19 mouse cellular contexts compared by ENCODE assay signal in genomic region chrX:71274150-71274549, GRCm38 (mm10).
"Had no signal": no experiment of that assay in that cellular context is flagged by ENCODE, and none has a peak within 500 bp of the region (broad histone marks: within the 10 kb centered on the region; RNA-seq: fewer than 3 reads in every experiment).

No protein-coding gene starts in this region.

- H3K4me3 ChIP-seq: midbrain, embryonic 10.5 days; midbrain, embryonic 12.5 days; myocyte; neural tube, embryonic 12.5 days had no signal

- DNase-seq: lung, adult 18-20 months; lung, embryonic 14.5 days; lung, postnatal 10 days; lung, postnatal 4 days; midbrain, embryonic 14.5 days; retina, postnatal 1 day; right cerebral cortex, adult 18-20 months; right cerebral cortex, postnatal 25 days; right cerebral cortex, postnatal 4 days; spleen, adult 18-20 months; thymus, adult 2 months; thymus, postnatal 25 days; thymus, postnatal 4 days had no signal

- ATAC-seq: midbrain, embryonic 16.5 days had no signal

- H3K4me1 ChIP-seq: midbrain, embryonic 10.5 days; midbrain, embryonic 12.5 days; neural tube, embryonic 12.5 days had no signal

- H3K27ac ChIP-seq: liver, embryonic 14.5 days; midbrain, embryonic 10.5 days; midbrain, embryonic 12.5 days; neural tube, embryonic 12.5 days had no signal
